Mouse (Mus musculus) frontal cortex, adult 2 months (tissue): Measurements from ENCODE around the gene Acot8. TPM values are rescaled to one million over a fixed set of nuclear protein-coding genes. Genes with fewer than 3 reads are reported as not detected.

Experiments
- DNase-seq, 2 experiments: peaks; one replicate each; pipeline ENCODE4 v3.0.0; 2022; ENCODE audit warnings: low spot score in 1 of 2; ENCODE audit errors: extremely low spot score in 1 of 2
- polyA plus RNA-seq: library from polyadenylated mRNA; depleted of rRNA; stranded (reverse); fragments of >200 nt; gene quantifications from 2 replicates; pipeline ENCODE4 v1.2.3, GENCODE M21; 2012; rRNA removed

The Acot8 gene
- 29.4 and 35.0 TPM in 2 replicates for polyA plus RNA-seq

GRCm38 (mm10) chr2:164804533-164805331, at the start of gene Acot8, which contains the start of gene Zswim3:
Gene Acot8 (minus strand): TSS chr2:164804882.
Gene Zswim3 (plus strand): TSS chr2:164805098.
- DNase-seq = peak; percentile 98 to 100

GRCm38 (mm10) chr2:164850061-164850460, 45.4 kb upstream of the Acot8 start:
- peak in 1 of 2 experiments; percentile 44 for DNase-seq

- no peak for DNase-seq
Observed at GRCm38 (mm10) chr2:164845782-164846181, 41.1 kb upstream of the Acot8 start.

GRCm38 (mm10) chr2:164835164-164835563, 30.5 kb upstream of the Acot8 start:
- DNase-seq = no peak

- peak in 1 of 2 experiments; percentile 39 for DNase-seq
Observed at GRCm38 (mm10) chr2:164834531-164834930, 29.8 kb upstream of the Acot8 start.

- peak; percentile 89 to 94 for DNase-seq
Observed at GRCm38 (mm10) chr2:164833314-164833959, 28.8 kb upstream of the Acot8 start, which contains the start of gene Neurl2. Gene Neurl2 (minus strand): TSS chr2:164833456.

GRCm38 (mm10) chr2:164832748-164833301, 28.1 kb upstream of the Acot8 start, which contains the start of gene Ctsa:
Gene Ctsa (plus strand): TSS chr2:164832873.
- peak; percentile 72 to 80 for DNase-seq

GRCm38 (mm10) chr2:164832032-164832747, 27.5 kb upstream of the Acot8 start:
- DNase-seq = no peak

GRCm38 (mm10) chr2:164831029-164831428, 26.3 kb upstream of the Acot8 start:
- DNase-seq = no peak

- no peak for DNase-seq
Observed at GRCm38 (mm10) chr2:164829090-164829489, 24.4 kb upstream of the Acot8 start.

- no peak for DNase-seq
Observed at GRCm38 (mm10) chr2:164828437-164828836, 23.8 kb upstream of the Acot8 start, which contains the start of gene Spata25. Gene Spata25 (minus strand): TSS chr2:164828537.

GRCm38 (mm10) chr2:164827146-164827850, 22.6 kb upstream of the Acot8 start:
- DNase-seq = no peak

GRCm38 (mm10) chr2:164825521-164825920, 20.8 kb upstream of the Acot8 start:
- no peak for DNase-seq

GRCm38 (mm10) chr2:164823969-164824368, 19.3 kb upstream of the Acot8 start:
- no peak for DNase-seq

- peak in 1 of 2 experiments; percentile 65 for DNase-seq
Observed at GRCm38 (mm10) chr2:164823181-164823585, 18.5 kb upstream of the Acot8 start.

GRCm38 (mm10) chr2:164822636-164823165, 18.0 kb upstream of the Acot8 start, which contains the start of gene Zswim1:
Gene Zswim1 (plus strand): TSS chr2:164822686.
- DNase-seq = peak; percentile 98 to 100

GRCm38 (mm10) chr2:164821060-164821459, 16.4 kb upstream of the Acot8 start:
- no peak for DNase-seq

- no peak for DNase-seq
Observed at GRCm38 (mm10) chr2:164817703-164818102, 13.0 kb upstream of the Acot8 start.

GRCm38 (mm10) chr2:164817206-164817605, 12.5 kb upstream of the Acot8 start:
- DNase-seq = no peak
